Mouse (Mus musculus) heart, postnatal 4 days (tissue): Measurements from ENCODE around the gene Rasal2. TPM values are rescaled to one million over a fixed set of nuclear protein-coding genes. Genes with fewer than 3 reads are reported as not detected.
A peak's percentile ranks its signal among the peaks of the same experiment; 100 is the strongest.

Experiments
- DNase-seq: peaks from one replicate; pipeline ENCODE4 v3.0.0; 2021
- total RNA-seq, 2 experiments: library from RNA; stranded (reverse); gene quantifications; 2 replicates each; pipeline ENCODE4 v1.2.3; 2021

The Rasal2 gene
- total RNA-seq, 2 experiments from 2014 or later: 32.6 to 35.7 TPM

- no peak for DNase-seq
These were observed 274.5 kb downstream of the Rasal2 start for GRCm38 (mm10) chr1:157137854-157138241.

DNA sequence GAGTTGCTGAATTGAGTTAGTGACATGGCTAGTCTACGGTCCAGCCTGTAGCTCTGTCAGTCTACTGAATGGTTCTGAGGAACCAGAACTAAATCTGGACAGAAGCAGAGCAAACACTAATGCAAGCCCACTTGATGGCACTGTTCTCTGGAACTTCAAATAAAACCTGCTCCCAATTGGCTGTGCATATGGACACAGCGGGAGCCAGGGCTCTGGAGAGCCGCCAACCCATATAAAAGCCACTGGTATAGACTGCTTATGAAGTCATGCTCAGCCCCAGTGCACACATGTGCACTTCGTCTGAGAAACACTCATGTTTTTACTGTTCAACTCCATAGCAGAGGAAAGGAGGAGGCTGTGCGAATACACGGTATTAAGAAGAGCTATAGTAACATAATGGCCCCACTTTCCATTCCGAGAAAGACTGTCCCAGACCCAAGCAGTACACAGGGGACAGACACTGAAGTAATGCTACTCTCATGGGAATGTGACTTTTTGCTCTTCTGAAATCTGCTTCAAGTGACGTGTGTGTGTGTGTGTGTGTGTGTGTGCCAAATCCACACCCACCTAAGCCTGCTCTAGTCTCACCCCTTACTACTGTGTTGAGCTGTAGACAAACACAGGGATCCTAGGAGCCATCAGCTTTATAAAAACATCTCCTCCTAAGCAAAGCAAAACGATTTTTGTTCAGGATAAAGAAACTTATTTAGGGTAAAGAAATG lies 275.1 kb downstream of the Rasal2 start:
- DNase-seq: peak; percentile 17

GRCm38 (mm10) chr1:157128219-157128618 lies 284.2 kb downstream of the Rasal2 start:
- peak; percentile 55 for DNase-seq

DNA sequence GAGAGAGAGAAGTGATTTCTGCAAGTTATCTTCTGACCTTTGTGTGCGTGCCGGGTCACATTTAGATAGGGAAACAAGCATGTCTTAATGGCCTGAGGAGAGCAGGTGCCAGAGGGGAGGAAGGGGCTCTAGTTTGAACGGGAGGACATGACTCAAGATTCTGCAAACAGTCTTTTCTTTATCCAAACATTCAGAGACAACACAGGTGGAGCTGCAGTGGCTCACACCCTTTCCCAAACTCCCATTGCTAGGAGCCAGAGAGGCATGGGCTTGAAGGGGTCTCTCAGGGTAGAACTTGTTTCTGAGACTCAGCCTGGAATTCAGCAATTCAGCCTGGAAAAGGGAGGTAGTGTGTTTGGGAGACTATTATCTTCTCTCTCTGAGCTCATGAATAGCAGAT lies 288.6 kb downstream of the Rasal2 start:
- no peak for DNase-seq

DNA sequence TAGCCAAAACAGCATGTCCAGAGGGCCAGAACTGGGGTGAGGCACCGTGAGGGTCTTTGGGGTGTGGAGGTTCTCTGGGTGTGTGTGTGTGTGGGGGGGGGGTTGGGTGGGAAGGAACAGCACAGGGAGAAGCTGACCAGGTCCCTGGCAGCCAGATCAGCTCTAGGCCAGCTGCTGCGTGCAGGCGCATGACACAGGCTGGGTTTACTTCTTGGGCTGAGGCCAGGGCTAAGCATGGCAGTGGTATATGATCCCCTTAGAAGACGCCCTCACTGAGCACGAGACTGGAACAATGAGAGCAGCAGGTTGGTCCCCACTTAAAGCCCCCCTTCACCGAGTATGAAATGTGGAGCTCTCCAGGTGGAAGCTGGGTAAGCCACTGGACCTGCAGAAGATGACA lies 293.2 kb downstream of the Rasal2 start:
- no peak for DNase-seq

DNA sequence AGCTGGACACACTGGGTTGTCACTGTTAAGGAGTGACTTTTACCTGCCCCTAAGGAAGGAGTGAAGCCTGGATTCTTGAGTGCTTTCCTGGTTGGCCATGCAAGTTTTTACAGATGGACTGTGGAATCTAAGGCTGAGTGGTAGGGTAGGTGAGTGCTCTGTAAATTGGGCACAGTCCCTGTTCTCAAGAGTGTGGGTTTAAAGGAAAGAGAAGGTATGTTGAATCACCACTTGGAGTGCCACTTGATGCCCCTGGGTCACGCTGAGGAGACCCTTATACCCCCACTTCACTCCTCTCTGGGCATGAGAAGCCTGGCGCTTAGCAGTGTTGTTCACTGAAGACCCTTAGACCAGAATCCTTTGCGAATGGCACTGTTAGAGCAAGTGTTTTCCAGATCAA lies 295.0 kb downstream of the Rasal2 start:
- no peak for DNase-seq

- DNase-seq: no peak
These were observed 297.9 kb downstream of the Rasal2 start for GRCm38 (mm10) chr1:157114492-157114891.

DNA sequence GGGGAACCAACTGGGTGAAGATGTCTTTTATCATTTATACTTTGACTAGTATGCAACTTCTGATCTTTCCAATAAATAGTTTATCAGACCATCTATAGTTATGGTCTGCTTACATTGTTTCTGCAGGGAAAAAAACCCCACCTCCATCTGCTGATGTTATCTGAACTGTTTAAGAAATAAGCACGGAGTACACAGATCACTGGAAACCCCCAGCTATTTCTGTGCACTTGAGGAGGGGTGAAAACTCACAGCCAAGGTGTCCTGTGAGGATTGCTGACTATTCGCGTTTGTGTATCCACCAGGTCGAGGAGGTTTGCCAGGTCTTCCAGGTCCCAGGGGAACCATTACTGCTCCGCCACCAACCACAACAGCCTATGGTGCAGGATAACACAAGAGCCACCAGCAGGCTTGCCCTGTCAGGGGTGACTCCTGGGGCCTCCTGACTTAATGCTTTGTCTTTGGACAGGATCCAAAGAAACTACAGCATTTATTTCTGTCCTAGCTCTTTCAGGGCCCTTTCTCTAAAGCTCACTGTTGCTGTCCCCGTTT lies 302.0 kb downstream of the Rasal2 start:
- DNase-seq: no peak

DNA sequence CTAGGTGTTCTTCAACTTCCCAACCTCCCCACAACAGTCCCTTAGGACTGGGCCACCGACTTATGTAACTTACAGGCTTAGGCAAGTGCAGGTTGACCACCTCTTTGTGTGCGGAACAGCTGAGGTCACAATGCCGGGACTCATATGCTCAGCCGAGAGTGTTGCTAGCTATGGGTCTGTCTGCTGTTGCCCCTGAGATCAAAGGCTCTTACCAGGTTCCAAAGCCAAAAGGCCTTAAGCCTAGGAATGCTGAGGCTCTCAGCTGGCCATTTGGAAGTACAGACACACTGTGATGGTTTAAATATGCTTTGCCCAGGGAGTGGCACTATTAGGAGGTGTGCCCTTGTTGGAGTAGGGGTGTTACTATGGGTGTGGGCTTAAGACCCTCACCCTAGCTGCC lies 303.8 kb downstream of the Rasal2 start, which contains the start of gene Tex35:
Gene Tex35, minus strand, starts transcription at position 101 of the 400 bp plus-strand sequence.
- DNase-seq: no peak

- DNase-seq: peak; percentile 54
These were observed 311.1 kb downstream of the Rasal2 start for GRCm38 (mm10) chr1:157101122-157101865.

GRCm38 (mm10) chr1:157095534-157095933 lies 316.9 kb downstream of the Rasal2 start:
- no peak for DNase-seq

GRCm38 (mm10) chr1:157092622-157093021 lies 319.8 kb downstream of the Rasal2 start:
- no peak for DNase-seq

DNA sequence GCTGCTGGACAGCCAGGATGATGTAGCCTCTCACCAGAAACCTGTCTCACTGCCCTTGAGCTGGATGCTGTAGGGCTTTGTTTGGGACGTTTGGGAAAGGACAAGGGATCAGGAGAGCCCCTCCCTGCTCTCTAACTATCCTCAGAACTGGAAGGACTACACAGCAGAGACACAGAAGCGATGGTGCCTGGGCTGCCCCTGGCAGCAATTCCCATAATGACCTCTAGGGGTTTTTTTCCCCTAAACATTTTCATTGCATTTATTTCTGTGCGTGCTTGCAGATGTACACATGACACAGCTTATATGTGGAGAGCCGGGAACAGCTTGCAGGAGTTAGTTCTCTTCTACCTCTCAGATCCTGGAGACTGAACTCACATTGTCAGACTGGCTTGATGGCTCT lies 320.3 kb downstream of the Rasal2 start:
- DNase-seq: no peak

DNA sequence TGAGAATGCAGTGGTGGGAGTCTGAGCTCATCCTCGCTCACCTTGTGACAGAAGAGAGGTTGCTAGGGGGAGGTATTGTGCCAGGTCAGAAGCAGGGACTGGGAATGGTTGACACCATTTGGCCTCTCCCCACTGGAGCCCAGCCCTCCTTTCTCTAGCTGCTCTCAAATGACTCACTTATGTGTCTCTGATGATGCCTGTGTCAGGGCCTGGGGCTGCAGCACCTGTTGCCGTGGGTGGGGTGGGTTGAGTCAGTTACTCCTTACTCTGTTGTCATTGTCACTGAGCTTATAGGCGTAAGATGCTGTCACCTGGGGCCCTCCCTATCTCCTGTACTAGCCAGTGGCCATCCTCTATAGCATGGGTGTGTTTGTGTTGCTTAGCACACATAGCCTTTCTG lies 321.6 kb downstream of the Rasal2 start:
- no peak for DNase-seq

DNA sequence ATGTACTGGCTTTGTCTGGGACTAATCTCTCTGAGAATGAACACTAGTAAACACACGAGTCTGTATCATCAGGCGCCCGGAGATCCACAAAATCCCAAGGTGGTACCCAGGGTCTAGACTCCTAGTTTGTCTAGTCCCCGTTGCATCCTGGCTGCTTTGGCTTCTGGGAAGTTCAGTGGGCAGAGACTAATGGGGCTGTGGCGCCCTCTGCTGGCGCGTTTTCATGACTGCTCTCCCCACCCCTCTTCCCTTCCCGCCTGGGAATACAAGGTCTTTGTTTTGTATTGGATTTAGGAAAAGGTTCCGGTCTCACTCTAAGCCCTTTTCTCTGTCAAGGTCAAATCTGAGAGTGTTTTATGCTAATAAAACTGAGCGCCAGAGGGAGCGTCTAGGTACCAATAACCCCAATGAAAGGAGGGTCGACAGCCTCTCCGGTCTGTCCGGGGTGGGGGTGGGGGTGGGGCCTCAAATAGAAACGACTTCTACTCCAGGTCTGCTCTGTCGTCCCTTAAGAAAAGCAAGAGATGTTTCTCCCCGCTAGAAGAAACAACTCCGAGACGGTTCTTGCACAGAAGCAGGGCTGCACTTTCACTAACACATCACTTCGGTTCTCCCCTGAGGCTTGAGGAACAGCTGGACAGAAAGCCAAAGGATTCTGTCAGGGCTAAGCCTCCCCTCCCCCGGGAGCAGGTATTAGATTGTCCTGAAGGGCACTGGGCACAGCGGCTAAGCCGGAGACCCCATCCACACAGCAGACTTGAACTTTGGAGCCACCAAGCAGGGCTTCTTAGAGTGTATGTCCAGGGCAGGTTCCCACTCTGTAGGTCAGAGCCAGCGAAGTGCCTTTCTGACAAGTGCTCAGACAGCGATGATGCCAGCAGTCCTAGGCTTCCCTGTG lies 326.0 kb downstream of the Rasal2 start:
- peak; percentile 80 for DNase-seq

Other genes with a start within 250 kb of the Rasal2 start
- gene Cryzl2, start 46.0 kb upstream of the Rasal2 start, total RNA-seq: 10 to 100 TPM; 20.1 to 22.8 TPM
- gene Sec16b, start 94.1 kb upstream of the Rasal2 start, total RNA-seq: 1 to 10 TPM; 2.3 TPM